Mouse (Mus musculus) CD4-positive, CD25-positive, alpha-beta regulatory T cell, adult 2 months (primary cell): ENCODE measurements around the gene Nme9.

ENCODE experiments used
- DNase-seq: peaks from one replicate; pipeline ENCODE4 v3.0.0-alpha.2; 2012; ENCODE audit warnings: low read depth, low spot score

Nme9 gene

GRCm38 (mm10) chr9:99436182-99437030 lies 14.9 kb upstream of the Nme9 start:
- DNase-seq: peak; percentile 23

- no peak for DNase-seq
These were observed 14.1 kb upstream of the Nme9 start, which contains the start of gene Mras for GRCm38 (mm10) chr9:99437031-99437764. Gene Mras (minus strand): TSS chr9:99437381.

- no peak for DNase-seq
These were observed 13.3 kb upstream of the Nme9 start for GRCm38 (mm10) chr9:99437781-99438565.

GRCm38 (mm10) chr9:99439064-99439463 lies 12.2 kb upstream of the Nme9 start:
- DNase-seq: no peak

- no peak for DNase-seq
These were observed 10.3 kb upstream of the Nme9 start for GRCm38 (mm10) chr9:99440941-99441340.

GRCm38 (mm10) chr9:99441647-99442433 lies 9.4 kb upstream of the Nme9 start:
- no peak for DNase-seq

- peak; percentile 38 for DNase-seq
These were observed 6.6 kb upstream of the Nme9 start for GRCm38 (mm10) chr9:99444590-99445178.

GRCm38 (mm10) chr9:99446259-99446658 lies 5.0 kb upstream of the Nme9 start:
- no peak for DNase-seq

GRCm38 (mm10) chr9:99447323-99447722 lies 4.0 kb upstream of the Nme9 start:
- DNase-seq: no peak

GRCm38 (mm10) chr9:99449886-99450647 lies 1.2 kb upstream of the Nme9 start:
- peak; percentile 43 for DNase-seq

GRCm38 (mm10) chr9:99454211-99454610 lies 2.9 kb downstream of the Nme9 start:
- DNase-seq: no peak

- DNase-seq: peak; percentile 71
These were observed 7.4 kb downstream of the Nme9 start for GRCm38 (mm10) chr9:99458529-99459208.

GRCm38 (mm10) chr9:99459730-99460129 lies 8.5 kb downstream of the Nme9 start:
- DNase-seq: no peak

GRCm38 (mm10) chr9:99464876-99465275 lies 13.6 kb downstream of the Nme9 start:
- DNase-seq: no peak

GRCm38 (mm10) chr9:99468572-99468971 lies 17.3 kb downstream of the Nme9 start:
- DNase-seq: no peak

GRCm38 (mm10) chr9:99469681-99470273 lies 18.5 kb downstream of the Nme9 start:
- DNase-seq: peak; percentile 40

- DNase-seq: no peak
These were observed 19.2 kb downstream of the Nme9 start for GRCm38 (mm10) chr9:99470347-99471092.

- DNase-seq: no peak
These were observed 20.1 kb downstream of the Nme9 start for GRCm38 (mm10) chr9:99471334-99471733.
